Mouse (Mus musculus) adrenal gland, adult 8-10 months (tissue): ENCODE results near the gene Pmch. TPM values are rescaled to one million over a fixed set of nuclear protein-coding genes. Genes with fewer than 3 reads are reported as not detected.

Source experiments
- DNase-seq: peaks from one replicate; pipeline ENCODE4 v3.0.0; 2022
- total RNA-seq, 4 experiments: library from RNA; stranded (reverse); gene quantifications; 2 replicates each; pipeline ENCODE4 v1.2.4; 2022

Pmch gene
- not detected for total RNA-seq

DNA sequence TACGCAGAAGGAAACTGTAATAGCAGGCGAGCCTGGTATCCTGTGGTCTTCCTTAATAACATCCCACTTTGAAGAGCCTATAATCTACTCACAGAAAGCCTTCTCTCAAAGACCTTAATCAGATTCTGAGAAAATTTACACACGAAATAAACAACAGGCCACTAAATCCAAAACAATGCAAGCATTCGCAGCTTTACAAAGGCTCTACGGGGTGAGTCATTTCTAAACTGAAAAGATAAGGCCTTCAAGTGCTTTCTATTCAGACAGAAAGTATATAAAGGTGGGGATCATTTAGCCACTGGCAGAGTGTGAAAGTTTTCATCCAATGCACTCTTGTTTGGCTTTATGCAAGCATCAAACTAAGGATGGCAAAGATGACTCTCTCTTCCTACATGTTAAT is at the start of gene Pmch:
Gene Pmch (plus strand): TSS at position 301 of the 400 bp plus-strand sequence.
- DNase-seq: no peak

DNA sequence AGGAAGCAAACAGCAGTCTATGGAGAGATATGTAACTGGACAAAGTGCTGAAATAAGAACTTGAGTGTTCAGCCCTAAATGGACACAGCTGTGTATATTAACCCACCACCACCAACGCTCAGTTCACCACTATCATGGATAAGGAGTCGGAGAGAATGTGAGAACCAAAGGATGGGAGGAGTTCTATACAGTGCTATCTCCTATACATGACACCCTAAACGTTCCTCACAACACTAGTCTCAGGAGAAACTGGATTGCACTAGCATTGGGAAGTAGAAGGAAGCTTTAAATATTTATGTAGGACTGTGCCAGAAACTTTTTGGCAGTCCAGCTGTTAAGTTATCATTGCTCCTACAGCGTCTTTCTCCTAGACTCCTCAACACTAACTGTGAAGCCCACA is 46.6 kb upstream of the Pmch start:
- no peak for DNase-seq

- DNase-seq: no peak
Measured at GRCm38 (mm10) chr10:88046098-88046771, 44.6 kb upstream of the Pmch start.

DNA sequence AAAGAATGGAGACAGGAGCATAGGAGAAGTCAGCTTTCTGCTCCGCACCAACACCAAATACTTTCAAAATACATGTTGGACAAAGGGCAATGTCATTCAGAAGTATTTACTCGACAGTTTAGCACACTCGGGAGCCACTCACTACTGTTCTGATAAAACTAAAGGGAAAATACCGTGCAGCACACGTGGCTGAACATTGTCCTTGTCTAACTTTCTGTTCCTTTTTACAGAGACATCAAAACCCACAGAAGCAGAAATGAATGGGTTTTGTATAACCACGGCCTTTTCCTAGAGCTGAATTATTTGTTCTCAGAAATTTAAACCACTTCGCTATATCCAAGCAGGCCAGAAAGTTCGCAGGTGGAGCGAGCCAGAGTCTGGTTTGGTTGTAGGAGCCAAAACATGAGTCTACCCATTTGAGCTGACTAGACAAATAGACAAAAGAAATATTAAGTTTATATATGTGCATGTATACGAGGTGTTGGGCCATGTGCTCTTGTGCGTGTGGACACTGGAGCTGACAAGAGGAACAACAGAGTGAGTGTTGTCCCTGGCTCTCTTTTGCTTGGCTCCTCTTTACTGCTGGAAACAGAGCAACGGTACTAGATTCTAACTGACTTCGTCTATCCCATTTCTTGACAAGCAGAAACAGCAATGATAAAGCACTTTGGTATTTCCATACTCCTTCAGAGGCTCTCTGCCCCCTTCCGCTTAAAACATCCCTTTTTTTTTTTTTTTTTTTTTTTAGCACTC is 36.5 kb upstream of the Pmch start:
- DNase-seq: no peak

DNA sequence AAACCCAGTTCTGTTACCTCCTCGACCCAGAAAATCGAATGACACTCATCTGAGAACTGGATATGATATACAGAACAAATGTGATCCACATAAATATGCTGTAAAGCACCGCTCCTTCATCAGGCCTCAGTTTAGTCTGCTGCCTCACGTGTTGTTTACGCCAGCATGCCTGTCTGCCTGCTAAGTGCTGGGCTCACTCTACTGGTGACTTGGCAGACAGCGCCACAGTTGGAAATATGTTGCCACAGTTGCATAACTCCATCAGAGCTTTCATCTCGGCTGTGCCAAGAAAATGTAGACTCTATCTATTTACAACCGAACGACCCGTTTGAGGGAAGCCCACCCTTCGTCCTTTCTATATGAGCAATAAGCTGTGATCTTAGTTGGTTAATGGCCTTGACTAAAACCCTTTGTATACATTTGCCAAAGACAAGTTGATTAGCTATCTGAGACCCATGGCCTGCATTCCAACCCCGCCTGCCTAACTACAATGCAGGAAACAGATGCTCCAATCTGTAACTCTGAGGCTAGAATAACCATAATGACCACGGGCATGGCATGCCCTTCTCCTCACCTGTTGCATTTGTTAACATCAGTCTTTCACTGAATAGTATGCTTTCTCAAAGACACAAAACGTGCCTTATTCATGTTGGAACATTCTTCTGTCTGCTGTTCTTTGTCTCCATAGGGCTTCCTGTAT is 33.8 kb upstream of the Pmch start:
- DNase-seq: peak; percentile 15

DNA sequence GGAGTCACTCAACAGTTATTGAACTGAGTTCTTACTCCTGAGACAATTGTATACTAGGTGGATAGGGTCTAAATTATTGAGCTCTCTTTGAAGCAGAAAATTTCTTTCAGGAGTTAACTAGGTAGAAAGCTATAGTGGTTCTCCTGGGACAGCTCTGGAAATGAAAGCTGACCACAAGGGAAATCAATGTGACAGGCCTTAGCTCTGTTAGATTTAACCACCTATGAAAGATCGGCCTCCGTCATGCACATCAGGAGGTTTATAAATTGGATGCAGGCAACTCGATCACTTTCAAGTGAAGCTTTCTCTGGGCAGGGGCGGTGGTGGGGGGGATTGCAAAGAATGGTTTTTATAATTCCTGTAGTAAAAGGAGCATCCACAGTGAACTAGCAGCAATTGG is 27.4 kb upstream of the Pmch start:
- no peak for DNase-seq

DNA sequence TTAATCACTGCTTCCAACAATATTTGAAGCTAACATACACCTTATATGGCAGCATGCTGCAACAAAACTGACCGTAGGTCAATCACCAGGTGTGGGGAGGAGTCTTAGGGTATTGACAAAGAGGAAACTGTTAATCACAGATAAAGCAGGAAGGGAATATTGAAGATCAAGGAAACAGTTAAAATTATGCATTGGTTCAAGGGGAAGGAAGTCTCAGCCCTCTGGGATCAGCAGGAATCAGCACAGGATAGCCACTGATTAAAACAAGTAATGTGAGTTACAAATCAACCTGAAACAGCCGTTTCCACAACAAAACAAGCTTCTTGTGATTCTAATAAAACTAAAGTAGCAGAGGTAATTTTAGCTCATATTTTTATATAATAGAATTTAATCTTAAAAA is 26.0 kb upstream of the Pmch start:
- DNase-seq: no peak

GRCm38 (mm10) chr10:88067377-88067776 is 23.5 kb upstream of the Pmch start:
- DNase-seq: no peak

GRCm38 (mm10) chr10:88106169-88106568 is 15.3 kb downstream of the Pmch start:
- no peak for DNase-seq

DNA sequence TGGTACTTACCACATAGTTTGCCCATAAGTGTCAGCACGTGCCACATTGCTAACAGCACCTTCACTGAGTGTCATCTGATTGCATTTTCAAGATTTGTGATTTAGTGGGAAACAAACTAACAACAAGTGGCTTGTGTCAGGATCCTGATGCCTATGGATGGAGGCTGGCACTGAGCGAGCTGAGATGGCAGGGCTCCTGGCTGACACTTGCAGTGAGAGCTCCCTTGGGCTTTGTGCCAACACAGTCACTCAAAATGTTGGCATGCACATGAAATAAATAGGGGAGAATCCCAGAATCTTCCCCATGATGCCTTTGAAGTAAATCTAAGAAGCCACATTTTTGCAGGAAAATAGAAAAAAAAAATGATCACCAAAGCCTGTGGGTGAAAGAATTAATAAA is 22.4 kb downstream of the Pmch start:
- no peak for DNase-seq

GRCm38 (mm10) chr10:88119721-88120120 is 28.8 kb downstream of the Pmch start:
- DNase-seq: no peak

GRCm38 (mm10) chr10:88135630-88136029 is 44.8 kb downstream of the Pmch start:
- DNase-seq: no peak

Other genes with a start within 250 kb of the Pmch start
- gene Igf1, start 232.8 kb upstream of the Pmch start, total RNA-seq: 10 to 100 TPM; 12.3 to 27.5 (median 16.2) TPM
- 1 to 10 TPM in 2 of 4 experiments, under 1 TPM in 2; 0.56 to 1.5 (median 0.86) TPM for gene Parpbp, start 55.9 kb downstream of the Pmch start, total RNA-seq
- gene Nup37, start 55.9 kb downstream of the Pmch start, total RNA-seq: 10 to 100 TPM; 10.3 to 13.7 (median 10.7) TPM
- gene Washc3, start 110.0 kb downstream of the Pmch start, total RNA-seq: 10 to 100 TPM; 51.0 to 61.8 (median 56.9) TPM